Mouse (Mus musculus) small intestine, adult 2 months (tissue): Measurements from ENCODE around the gene Hs3st6.

Experiments
- CTCF ChIP-seq: fragments of 200-500 bp; IDR thresholded peaks from 2 replicates; pipeline ENCODE4 v1.5.1; 2012; ENCODE audit warnings: low read depth, mild to moderate bottlenecking, control low read depth, inconsistent platforms, low read length, moderate library complexity, mixed read lengths; ENCODE audit not compliant: insufficient replicate concordance, insufficient read length; ENCODE audit errors: extremely low read depth
- POLR2A ChIP-seq: fragments of 200-500 bp; IDR thresholded peaks from 2 replicates; pipeline ENCODE4 v1.6.1; 2012; ENCODE audit warnings: low read depth, mild to moderate bottlenecking, control low read depth, inconsistent platforms, low read length, moderate library complexity

DNA sequence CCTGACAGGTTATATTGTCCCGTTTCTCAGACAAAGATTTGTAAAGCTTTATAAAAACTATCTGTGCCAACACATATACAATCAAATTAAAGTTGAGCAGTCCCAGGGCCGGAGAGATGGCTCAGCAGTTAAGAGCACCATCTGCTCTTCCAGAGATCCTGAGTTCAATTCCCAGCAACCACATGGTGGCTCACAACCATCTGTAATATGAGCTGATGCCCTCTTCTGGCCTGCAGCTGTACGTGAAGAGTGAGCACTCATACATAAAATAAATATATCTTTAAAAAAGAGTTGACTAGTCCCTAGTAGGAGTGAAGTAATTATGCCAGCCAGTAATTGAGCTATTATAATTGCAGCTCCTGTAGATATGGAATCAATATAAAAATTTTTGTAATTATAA is 47.7 kb downstream of the Hs3st6 start:
- TF ChIP-seq POLR2A (no peak), CTCF (no peak)
